Mouse (Mus musculus) ovary, postnatal 36 days (tissue): ENCODE measurements around the gene Ccnd3.
A peak's percentile ranks its signal among the peaks of the same experiment; 100 is the strongest.

Experiments
- DNase-seq: peaks from one replicate; pipeline ENCODE4 v3.0.0; 2022; ENCODE audit warnings: low spot score, mixed read lengths

The Ccnd3 gene

DNA sequence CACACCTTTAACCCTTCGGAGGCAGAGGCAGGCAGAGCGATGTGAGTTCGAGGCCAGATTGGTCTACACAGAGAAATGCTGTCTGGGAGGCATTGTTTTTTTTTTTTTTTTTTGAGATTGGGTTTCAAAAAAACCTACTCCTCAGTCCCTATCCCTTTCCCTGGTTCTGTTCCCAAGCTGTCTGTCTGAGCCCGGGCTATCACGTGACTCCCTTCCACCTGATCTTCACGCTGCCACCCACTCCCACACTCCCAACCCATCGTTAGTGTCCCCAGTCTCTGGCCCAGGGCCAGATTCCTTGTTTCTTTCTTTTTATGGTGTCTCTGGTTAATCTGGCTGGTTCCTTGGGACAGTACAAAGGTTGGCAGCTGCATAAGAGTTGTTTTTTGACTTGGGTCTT, 46.2 kb downstream of the Ccnd3 start:
- DNase-seq: no peak

- no peak for DNase-seq
Measured at GRCm38 (mm10) chr17:47552994-47553393, 48.1 kb downstream of the Ccnd3 start.

DNA sequence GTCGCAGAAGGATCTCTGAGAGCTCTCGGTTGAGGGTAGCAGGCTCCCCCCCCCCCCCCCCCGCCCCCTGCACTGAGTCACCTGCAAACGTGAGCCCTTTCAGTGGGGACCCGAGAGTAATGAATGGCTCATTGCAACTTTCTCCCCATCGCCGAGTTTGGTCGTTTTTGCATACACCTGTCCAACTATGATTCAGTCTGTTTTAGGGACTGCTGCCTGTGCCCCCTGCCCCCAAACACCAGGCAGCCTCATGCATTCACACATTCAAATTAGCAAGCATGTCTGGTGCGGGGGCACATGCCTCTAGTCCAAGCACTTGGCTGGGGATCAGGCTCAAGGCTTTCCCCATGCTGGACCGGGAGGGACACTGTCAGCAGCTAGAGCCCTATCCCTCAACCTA, 49.8 kb downstream of the Ccnd3 start:
- DNase-seq: no peak

- no peak for DNase-seq
Measured at GRCm38 (mm10) chr17:47557179-47557578, 52.3 kb downstream of the Ccnd3 start.

DNA sequence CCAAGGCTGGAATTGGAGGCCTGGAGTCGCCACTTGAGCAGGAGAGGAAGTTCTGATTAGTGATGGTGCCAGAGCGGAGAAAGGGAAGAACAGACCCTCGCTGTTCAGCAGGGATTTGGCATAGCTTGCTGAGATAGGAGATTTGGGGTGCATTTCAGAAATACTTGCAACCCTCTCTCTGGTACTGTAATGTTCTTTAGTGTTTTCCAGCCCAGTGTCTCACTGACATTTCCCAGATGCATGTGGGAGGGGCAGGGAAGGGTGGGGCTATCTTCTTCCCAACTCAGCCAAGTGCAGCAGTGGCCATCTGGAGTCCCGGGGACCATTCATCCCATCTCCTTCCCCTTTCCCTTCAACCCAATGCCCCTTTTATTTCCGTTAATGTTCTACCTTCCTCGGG, 54.9 kb downstream of the Ccnd3 start:
- DNase-seq: no peak

DNA sequence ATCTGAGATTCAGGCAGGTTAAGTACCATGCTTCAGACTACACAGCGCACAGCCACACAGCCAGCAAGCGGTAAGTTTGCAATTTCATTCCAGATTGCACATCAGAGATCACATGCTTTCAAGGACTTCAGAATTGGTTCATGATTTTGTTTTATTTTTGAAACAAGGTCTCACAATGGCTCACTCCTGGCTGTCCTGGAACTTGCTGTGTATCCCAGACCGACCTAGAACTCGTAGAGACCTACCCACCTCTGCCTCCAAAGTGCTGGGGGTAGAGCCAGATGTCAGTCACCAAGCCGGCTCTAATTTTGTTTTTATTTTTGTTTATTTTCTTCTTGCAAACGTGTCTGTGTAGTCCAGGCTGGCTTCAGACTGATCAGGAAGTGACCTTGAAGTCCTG, 58.0 kb downstream of the Ccnd3 start:
- no peak for DNase-seq

DNA sequence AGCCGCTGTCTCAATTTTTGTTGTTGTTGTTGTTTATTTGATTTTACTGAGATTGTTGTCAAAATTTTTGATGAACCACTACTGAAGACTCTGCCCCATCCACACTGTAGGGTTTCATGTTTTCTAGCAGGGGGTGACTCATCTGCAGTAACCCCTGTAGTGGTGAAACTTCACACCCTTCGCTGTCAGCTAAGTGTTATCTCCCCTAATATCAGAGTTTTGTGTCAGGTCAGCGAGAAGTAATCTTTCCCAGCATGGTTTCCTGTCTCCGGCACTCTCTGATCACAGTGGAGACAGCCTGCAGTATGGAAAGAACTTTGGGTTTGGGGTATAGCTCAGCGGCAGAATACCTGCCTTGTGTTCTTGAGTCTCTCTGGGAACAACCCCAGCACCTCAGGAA, 59.8 kb downstream of the Ccnd3 start:
- DNase-seq: no peak

- DNase-seq: no peak
Measured at GRCm38 (mm10) chr17:47566133-47566532, 61.3 kb downstream of the Ccnd3 start.

GRCm38 (mm10) chr17:47567271-47567670, 62.4 kb downstream of the Ccnd3 start:
- no peak for DNase-seq

- DNase-seq: no peak
Measured at GRCm38 (mm10) chr17:47568389-47568788, 63.5 kb downstream of the Ccnd3 start.

DNA sequence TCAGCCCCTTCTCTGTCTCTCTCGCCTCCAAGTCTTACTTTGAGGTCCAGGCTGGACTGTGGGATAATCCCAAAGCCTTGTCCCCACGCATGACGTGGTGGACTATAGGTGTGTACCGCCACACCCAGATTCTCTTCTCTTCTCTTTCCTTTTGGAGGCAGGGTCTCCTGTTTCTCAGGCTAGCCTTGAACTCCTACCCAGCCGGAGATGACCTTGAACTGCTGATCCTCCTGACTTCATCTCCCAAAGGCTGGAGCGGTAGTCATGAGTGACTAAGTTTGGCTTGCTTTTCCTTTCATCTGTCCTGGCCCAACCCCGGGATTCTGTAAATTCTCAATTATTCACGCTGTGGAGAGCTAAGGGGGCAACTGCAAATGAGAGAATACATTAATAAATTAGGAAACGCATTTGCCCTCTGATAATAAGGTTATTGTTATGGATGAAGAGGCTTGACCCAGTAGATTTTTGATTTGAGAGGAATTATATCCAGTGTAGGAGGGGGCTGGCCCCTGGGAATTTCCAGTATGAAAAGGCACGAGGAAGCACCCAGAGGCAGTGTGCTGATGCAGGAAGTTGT, 64.2 kb downstream of the Ccnd3 start:
- DNase-seq: no peak

- DNase-seq: no peak
Measured at GRCm38 (mm10) chr17:47571621-47572020, 66.8 kb downstream of the Ccnd3 start.

GRCm38 (mm10) chr17:47572436-47572835, 67.6 kb downstream of the Ccnd3 start:
- DNase-seq: no peak

GRCm38 (mm10) chr17:47574028-47574427, 69.2 kb downstream of the Ccnd3 start:
- DNase-seq: no peak

DNA sequence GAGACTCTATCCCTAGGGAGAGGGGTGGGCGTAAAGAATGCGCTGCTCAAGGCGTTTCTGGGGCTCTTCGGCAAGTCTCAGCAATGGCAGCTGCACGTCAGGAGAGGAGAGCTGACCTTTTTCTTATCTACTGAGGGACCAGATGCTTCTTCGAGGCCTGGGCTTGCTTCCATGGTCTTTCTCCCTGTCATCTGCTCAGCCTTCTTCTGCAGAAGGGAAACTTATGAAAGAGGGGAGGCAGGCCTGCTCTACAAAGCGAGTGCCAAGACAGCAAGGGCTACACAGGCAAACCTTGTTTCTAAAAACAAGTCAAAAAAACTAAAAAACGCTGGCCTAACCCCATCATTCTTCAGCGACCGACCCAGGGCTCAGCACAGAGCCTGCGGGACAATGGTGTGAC, 70.0 kb downstream of the Ccnd3 start:
- DNase-seq: no peak

- DNase-seq: no peak
Measured at GRCm38 (mm10) chr17:47578655-47579054, 73.8 kb downstream of the Ccnd3 start.

DNA sequence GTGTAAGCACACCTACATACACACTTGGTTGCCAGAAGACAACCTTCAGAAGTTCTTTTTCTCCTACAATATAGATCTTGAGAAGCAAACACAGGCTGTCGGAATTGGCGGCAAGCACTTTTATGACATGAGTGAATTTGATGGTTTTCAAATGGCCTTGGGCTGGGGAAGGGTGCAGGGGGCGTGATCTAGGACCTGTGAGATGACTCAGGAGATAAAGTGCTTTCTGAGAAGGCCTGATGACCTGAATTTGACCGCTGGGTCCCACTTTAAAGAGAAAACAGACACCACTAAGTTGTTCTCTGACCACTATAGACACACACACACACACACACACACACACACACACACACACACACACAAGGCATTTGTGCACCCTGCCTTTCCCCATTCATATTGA, 76.1 kb downstream of the Ccnd3 start:
- DNase-seq: no peak

DNA sequence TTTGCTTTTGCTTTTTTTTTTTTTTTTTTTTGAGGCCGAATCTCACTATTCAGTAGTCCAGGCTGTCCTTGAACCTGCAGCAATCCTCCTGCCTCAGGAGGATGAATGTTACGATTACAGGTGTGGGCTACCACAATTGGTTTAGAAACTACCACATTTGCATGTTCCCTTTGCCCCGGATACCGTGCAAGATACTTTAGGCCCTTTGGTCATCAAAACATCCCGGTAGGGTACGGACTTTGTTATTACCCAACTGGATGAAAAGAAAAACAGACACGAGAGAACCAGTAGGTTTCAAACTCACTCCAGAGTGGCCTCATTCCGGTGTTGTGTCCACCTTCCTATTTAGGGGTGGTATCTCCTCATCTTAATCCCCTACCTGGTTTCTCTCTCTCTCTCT, 83.7 kb downstream of the Ccnd3 start:
- DNase-seq: no peak

- no peak for DNase-seq
Measured at GRCm38 (mm10) chr17:47591073-47591472, 86.2 kb downstream of the Ccnd3 start.

GRCm38 (mm10) chr17:47593215-47593853, 88.5 kb downstream of the Ccnd3 start:
- peak; percentile 93 for DNase-seq

DNA sequence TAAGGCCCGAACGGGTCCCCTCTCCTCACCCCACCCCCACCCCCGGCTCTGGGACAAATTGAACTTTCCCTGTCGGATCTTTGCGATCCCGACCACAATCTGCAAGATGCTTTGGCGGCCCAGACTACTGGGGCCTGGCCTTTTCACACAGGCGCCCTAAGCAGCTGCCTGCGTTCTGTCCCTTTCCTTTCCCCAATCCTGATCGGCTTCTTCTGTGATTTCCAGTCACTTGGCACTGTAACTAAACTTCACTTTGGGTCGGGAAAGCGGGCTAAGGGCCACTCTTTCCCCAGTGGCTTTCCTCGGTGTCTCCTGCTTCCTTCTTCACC, 89.0 kb downstream of the Ccnd3 start:
- DNase-seq: no peak

GRCm38 (mm10) chr17:47594183-47594968, 89.5 kb downstream of the Ccnd3 start:
- peak; percentile 46 for DNase-seq

DNA sequence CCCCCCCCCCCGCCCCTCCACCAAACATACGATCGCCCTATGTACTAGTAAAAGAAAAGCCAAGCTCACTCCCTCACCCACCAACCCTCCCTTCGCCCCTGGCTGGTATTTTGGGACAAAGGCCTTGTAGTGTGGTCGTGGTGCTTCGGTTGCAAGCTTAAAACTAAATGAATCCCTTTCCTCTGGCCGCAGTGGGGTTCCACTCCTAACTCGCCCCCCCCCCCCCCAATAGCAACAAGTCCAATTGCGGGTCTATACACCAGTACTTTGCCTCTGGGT, 90.1 kb downstream of the Ccnd3 start:
- no peak for DNase-seq
